Mouse (Mus musculus) embryo, embryonic 10.5 days (tissue): ENCODE results near the gene Kcnj10.

ENCODE experiments used
- DNase-seq: peaks from one replicate; pipeline ENCODE4 v3.0.0-alpha.2; 2015; ENCODE audit warnings: low spot score

Gene Kcnj10

DNA sequence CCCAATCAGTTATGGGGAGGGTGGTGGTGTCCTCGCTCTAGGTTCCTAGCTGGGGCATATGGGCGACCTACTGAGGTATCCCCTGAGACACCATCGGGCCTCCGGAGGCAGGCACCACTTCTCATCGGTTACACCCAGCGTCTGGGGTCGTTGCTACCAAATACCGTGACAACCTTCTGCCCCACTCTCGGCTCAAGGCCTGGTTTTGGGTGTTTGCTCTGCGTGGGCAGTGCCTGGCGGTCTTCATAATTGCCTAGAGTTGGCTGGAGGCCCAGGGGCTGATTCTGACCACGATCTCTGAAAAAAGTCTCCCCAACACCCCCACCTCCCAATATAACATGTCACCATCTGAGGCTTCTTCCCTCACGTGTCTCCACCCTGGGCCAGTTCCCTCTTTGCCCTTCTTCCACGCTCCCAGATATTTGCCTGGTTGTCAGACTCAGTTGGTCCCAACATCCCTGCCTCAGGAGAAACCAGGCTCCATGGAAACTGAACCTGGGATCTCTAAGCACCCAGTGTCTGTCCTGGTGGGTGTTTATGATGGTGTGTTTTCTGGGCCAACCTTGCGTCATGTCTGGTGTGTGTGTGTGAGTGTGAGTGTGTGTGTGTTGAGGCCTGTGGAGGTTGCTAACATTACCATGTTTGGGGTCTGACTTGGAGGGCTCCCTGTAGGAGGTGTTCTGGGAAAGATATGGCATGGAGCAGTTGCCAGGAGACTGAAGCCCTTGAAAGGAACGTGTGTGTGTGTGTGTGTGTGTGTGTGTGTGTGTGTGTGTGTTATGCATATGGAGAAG, 28.0 kb upstream of the Kcnj10 start:
- no peak for DNase-seq

DNA sequence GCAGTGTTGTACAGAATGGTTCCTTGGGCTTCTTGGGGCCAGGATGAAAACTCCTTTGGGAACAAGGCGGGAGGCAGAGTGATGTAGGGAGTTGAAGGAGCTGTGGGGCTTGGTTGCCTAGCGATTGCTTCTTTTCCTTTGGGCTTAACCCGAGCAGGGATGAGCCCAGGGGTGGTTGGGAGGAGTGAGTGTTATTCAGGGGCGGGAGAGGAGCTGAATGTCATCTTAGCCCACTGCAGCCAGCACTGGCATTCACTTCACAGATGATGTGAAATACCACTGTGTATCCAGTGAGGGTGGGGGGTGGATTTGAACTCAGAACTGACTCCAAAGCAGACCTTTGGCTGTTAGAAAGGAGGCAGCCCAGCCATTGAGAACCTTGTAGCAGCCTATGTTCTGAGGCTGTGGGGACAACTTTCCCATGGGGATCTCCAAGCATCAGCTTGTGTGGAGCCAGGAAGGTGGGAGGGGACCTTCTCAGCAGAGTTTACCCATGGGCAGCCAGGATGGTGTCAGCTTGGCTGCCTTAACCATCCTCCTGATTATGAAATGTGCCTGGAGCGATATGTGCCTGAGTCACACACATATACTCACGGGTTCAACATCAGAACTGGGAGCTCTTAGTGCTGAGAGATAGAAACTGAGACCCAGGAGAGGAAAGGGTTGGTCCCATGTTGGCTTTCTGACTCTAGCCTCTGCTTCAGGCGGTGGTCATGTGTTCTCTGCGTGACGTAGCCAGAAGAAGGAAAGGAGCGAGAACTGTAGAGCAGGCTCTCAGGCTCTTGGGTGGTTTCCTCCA, 27.2 kb upstream of the Kcnj10 start:
- DNase-seq: no peak

DNA sequence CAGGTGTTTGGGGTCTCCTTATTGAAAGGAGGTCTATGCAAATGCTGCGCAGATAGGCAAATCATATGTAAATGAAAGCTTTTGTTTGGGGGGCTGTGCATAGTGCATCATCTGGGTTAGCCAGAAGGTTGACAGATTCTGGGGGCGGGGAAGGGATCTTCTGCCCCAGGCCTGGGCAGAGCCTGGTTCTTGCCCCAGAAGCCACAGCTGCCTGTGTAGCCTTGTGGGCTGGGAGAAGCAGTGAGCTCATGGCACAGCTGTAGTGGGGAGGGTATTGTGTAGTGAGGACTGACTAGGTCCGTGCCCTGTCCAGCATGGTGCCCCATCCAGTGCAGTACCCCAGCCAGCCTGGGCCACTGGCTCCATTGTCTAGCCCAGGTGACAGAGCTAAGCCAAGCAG, 26.1 kb upstream of the Kcnj10 start:
- no peak for DNase-seq

DNA sequence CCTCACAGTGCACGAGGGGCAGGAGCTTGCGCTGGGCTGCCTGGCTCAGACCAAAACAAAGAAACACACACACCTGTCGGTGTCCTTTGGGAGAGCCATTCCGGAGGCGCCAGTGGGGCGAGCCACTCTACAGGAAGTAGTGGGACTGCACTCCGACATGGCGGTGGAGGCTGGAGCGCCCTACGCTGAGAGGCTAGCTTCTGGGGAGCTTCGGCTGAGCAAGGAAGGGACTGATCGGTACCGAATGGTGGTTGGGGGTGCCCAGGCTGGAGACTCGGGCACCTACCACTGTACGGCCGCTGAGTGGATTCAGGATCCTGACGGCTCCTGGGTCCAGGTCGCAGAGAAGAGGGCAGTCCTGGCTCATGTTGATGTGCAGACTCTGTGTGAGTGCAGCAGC, 23.6 kb upstream of the Kcnj10 start:
- DNase-seq: no peak

DNA sequence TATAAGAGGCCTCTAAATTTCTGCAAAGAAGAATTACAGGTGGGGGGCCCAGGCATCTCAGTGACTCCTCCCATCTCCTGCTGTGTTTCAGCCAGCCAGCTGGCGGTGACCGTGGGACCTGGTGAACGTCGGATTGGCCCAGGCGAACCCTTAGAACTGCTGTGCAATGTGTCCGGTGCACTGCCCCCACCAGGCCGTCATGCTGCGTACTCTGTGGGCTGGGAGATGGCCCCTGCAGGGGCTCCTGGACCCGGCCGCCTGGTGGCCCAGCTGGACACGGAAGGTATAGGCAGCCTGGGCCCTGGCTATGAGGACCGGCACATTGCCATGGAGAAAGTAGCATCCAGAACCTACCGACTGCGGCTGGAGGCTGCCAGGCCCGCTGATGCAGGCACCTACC, 23.1 kb upstream of the Kcnj10 start:
- no peak for DNase-seq

DNA sequence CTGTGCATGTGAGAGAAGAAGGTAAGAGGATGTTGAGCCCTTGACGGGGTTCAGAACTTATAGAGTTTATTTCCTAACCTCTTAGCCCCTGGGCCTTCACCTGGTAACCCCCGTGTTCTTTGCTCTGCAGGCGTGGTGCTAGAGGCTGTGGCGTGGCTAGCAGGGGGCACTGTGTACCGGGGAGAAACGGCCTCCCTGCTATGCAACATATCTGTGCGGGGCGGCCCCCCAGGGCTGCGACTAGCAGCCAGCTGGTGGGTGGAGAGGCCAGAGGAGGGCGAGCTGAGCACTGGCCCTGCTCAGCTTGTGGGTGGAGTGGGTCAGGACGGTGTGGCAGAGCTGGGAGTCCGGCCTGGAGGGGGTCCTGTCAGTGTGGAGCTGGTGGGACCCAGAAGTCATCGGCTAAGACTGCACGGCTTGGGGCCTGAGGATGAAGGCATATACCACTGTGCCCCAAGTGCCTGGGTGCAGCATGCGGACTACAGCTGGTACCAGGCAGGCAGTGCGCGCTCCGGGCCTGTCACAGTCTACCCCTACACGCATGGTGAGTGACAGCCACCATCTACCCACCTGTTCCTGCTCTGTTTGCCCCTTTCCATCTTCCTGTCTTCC, 22.5 kb upstream of the Kcnj10 start:
- DNase-seq: no peak

DNA sequence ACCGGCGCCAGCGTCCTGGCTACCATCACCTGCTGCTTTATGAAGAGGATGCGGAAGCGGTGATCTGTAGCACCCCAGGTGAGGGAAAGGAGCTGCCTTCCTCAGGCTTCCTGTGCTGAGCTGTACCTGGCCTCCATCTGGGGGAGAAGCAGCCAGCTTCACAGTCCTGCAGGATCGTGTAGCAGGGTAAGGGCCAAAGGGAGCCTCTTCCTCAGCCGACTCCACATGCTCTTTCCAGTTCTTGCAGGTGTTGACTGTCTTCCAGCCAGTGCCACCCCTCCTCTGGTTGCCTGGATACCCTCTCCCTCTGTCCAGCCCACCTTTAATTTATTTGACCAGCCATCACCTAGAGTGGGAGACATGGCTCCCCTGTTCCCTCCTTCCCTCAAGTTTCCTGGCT, 21.7 kb upstream of the Kcnj10 start:
- DNase-seq: no peak

DNA sequence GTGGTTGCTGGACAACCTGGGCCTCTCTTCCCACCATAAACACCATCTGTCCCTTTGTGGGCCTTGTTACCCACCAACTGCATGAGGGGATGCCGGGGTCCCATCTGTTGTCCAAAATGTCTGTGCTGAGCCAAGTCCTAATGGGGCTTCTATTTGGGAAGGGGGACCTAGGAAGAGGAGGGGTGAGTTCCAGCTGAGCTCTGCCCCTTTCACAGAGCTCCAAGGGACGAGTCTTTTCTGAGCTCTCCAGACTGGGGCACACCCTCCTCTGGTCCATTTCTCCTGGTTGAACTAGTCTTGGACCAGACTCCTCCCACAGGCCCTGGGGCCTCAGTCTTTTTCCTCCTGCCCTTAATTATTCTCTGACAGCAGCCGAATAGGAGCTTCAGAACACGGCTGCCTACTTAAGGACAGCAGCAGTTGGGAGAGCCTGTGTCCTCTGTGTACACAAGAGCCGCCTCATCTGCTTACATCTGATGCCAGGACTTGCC, 21.0 kb upstream of the Kcnj10 start:
- DNase-seq: peak; percentile 53

DNA sequence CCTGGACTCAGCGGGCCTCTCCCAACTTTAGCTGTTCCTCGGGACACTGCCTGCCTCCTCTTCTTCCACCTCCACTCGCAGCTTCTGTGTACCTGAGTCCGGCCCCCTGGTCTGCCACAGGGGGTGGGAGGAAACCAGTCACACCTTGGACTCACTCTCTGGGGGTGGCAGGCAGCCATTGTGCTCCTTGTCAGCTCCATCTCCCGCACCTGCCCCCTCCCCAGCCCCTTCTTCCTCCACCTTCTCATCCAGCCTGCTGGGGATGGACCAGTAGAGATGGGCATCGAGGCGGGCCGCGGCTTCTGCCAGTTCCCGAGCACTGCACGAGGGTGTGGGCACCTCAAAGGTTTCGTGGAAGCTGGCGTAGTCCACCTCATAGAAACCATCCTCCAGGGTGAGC, 18.3 kb upstream of the Kcnj10 start:
- DNase-seq: no peak

DNA sequence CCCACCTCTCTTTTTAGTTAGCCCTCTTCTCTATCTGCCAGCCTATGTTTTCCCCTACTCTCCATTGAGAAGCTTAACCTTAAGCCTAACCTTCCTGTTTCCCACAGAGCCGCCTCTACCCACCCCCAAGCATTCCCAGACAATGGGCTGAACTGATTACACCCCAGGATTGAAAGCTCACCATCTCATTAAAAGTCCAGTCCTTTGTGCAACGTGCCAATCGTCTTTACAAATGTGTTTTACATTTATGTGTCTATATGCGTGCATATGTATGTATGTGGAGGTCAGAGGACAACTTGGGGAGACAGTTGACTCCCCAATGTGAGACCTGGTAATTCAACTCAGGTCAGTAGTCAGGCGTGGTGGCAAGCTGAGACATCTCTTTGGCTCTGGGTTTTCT, 17.7 kb upstream of the Kcnj10 start:
- DNase-seq: no peak

DNA sequence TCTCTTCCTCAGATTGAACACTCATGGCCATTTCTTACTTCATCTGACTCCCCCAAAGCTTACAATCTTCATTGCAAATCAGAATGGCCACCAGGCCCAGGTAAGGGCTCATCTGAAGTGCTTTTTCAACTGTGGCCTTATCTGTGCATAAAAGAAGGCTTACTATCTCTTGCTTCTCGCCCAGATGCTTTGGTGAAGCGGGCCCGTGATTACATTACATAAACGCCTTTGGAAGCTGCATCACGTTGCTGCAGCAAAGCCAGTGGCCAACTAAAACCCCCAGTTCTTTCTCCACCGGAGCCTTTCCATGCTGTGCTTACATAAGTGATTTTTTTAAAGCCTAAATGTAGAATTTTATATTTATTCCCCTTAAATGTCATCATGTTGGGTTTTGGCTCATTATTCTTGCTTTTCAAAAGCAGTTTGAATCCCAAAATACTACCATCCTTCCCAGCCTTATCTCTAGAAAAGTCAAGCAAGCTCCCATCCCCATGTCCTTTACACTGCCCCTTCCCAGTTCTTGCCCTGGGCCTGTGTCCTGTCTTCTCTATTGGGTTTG, 17.1 kb upstream of the Kcnj10 start:
- no peak for DNase-seq

DNA sequence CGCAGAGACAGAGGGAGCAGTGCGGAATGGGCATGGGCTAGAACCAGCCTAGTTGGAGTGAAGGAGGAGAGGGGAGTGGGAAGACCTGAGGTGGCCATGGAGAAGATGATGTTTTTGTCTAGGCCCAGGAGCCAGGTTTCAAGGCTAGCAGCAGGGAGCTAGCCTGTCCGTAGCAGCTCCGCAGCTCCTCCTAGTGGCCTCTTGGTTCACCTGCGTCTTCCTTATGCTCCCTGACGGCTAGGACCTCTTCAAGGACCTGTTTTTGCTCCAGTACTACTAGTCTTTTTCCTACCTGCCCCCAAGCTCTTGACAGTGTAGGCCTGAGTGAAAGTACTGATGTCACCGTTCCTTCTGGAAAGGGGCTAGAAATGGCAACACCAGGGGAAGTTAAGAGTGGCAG, 16.3 kb upstream of the Kcnj10 start:
- peak; percentile 92 for DNase-seq

DNA sequence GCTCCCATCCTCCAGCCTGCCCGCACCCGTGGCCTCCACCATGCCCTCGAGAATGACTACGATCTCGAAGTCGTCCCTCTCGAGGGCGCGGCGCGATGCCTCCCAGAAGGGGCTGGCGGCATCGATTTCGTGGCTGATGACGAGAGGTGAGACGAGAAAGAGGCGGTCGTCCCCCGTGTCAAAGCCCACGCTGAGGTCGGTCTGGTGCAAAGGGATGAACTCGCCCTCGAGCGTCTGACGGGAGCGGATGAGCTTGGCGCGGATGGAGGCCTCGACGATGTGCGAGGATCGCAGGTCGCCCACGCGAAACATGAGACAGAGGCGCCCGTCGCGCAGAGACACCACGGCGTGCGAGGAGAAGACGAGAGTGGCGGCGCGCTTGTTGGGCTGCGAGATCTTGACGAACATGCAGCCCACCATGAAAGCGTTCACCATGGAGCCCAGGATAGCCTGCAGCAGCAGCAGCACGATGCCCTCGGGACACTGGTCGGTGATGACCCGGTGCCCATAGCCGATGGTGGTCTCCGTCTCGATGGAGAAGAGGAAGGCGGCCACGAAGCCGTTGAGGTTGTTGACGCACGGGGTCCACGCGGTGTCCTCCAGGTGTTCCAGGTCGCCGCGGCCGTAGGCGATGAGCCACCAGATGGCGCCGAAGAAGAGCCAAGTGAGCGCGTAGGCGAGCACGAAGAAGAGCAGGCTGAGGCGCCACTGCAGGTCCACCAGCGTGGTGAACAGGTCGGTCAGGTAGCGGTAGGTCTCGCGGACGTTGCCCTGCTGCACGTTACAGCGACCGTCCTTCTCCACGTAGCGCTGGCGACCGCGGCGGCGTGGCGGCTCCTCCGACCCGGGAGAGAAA, 15.1 kb upstream of the Kcnj10 start:
- peak; percentile 76 for DNase-seq

DNA sequence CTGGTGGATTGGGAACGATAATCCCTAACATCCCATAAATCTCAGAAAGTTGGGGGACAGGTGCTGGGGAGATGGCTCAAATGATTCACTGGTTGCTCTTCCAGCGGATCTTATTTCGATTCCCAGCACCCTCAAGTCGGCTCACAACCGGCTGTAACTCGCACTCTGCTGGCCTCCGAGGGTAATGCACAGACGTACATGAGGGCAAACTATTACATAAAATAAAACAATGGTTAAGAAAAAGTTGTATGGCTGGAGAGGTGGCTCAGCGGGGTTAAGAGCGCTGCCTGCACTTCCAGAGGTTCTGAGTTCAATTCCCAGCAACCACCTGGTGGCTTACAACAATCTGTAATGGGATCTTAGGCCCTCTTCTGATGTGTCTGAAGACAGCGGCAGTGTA, 14.3 kb upstream of the Kcnj10 start:
- no peak for DNase-seq

DNA sequence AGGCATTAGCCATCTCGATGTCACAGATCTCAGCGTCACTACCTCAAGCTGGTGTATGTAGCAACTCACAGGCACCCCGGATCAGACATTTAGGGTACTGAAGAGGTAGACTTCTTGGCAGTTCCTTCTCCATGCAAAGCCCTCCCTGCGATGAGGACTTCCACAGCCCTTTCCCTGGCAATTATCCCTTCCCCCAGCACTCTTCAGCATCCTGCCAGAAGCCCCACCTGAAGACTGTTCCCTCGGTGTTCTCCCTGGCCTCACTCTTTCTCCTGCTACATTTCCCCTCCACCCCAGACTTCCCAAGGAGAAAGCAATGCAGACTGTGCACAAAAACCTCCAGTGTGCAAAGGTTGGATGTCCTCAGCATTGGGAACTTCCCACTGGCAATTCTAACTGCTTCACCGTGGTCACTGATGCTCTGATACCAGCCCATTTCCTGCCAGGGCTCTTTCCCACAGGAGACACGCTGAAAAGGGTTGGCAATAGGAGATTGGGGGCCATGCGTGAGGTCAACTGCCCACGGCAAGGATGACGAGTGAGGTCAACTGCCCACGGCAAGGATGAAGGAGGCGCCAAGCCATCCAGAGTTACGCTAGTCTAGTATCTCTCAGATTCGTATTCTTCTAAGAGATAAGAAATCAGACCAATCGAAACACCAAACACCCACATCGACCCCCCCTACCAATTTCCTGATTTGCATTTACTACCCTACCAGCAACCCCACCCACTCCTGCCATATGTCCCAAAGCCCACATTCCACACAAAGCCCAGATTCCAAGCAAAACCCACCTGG, 13.6 kb upstream of the Kcnj10 start:
- no peak for DNase-seq

DNA sequence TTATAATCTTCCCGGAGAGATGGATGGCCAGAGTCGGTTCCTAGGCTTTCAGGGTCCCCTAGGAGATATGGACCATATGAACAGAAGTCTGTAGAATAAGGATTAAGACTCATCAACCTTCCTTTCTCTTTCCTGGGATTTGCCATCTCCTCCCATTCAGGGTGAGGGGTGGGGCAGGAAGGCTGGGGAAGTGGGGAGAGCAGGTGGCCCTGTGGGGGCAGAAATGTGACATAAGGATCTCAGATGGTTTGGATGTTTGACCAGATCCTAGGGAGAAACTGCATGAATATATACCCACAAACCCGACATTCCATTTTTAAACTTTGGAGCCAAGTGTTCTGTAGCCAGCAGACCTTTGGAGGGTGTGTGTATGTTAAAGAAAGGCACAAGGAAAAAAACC, 13.0 kb upstream of the Kcnj10 start:
- DNase-seq: no peak

DNA sequence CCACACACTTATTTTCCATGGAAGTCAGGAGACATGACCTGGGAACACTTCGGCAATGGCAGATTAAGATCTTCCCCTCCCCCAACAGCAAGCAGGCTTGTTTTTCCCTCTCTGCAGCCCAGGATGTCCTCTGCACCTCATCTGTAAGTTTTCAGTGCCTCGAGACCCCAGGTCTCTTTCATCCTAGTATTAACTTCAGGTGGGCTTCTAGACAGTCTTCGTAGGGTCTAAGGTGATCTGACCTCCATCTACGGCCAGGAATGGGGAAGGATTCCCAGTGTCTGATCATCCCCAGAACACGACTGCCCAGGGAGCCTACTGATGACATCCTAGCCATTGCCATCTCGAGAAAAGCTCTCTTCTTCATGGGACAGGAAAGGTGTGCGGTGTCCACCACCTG, 12.5 kb upstream of the Kcnj10 start:
- no peak for DNase-seq

DNA sequence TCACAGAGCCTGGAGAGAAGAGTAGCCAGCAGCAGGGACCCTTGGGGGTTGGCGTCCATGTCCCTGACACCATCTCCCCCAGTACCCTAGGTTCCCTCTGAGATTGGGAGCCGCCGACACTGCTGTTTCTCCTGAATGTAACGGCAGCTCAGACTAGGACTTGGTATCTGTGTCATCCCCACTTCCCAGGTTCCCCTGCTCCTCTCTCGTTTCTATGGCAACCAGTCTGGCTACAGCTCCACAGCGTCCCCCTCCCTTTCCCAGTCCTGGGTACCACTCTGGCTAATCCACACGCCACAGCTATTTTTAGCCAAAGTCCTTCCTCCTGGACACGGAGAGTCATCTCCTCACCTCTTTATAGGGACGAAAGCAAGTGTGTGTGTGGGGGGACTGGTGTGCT, 11.9 kb upstream of the Kcnj10 start, which contains the start of gene Kcnj9:
TSS of gene Kcnj9 (minus strand) at position 188 of the 400 bp plus-strand sequence.
- DNase-seq: peak; percentile 56

DNA sequence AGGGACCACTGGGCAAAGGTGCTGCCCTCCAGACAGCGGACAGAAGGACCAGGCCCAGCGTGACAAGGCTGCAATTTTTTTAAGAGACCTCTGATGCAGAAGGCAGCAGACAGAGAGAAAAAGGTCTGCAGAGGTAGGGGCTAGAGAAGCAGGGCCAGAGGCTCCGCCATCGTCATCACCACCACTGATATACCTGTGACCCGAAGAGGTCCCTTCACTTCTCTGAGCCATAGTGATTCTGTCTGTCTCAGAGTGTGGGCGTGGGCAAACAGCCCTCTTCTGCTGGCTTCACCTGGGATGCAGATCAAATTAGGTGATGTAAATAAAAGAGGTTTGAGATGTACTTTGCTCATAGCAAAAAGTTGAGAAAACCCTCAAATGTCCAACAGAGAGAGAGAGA, 11.4 kb upstream of the Kcnj10 start:
- no peak for DNase-seq

DNA sequence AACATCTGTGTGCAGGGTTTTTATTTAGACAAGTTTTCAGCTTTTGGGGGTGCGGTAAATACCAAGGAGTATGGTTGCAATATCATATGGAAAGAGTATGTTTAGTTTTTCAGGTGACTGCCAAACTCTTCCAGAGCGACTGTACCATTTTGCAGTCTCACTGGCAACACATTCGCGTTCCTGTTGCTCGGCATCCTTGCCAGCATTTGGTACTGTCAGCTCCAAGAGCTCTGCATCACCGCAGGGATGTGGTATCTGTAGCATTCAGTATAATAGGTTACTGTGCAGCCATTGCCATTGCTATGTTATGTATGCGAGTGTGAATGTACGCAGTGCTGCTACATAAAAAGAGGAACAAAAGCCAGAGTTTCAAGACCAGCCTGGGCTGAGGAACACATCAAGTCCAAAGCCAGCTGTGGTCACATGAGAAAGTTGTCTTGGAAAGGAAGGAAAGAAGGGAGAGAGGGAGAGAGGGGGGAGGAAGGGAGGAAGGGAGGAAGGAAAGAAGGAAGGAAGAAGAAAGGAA, 9.5 kb upstream of the Kcnj10 start:
- no peak for DNase-seq

DNA sequence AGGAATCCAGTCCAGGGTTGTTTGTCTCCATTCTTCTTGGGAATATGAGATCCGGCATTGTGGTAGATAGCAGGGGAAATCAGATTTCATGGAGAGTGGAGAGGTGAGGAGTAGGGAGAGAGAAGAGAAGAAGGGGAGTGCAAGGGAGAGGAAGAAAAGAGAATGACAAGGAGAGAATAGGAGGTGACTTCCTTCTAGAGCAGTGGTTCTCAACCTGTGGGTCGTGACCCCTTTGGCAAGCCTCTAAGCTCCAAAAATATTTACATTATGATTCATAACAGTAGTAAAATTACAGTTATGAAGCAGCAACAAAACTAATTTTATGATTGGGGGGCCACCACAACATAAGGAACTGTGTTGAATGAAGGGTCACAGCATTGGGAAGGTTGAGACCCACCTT, 8.1 kb upstream of the Kcnj10 start:
- no peak for DNase-seq
